Mouse (Mus musculus) liver, embryonic 14 days (tissue): ENCODE data around the gene Ddx5. TPM values are rescaled to one million over a fixed set of nuclear protein-coding genes. Genes with fewer than 3 reads are reported as not detected.

Experiments used
- polyA plus RNA-seq: library from polyadenylated mRNA; depleted of rRNA; stranded (reverse); fragments of >200 nt; gene quantifications from 2 replicates; pipeline ENCODE4 v1.2.3, GENCODE M21; 2012; rRNA removed

Gene Ddx5
- polyA plus RNA-seq: 153 and 168 TPM in 2 replicates

GRCm38 (mm10) chr11:106788775-106789459 is at the start of gene Ddx5, which contains the start of gene Cep95:
Gene Ddx5 (minus strand): TSS chr11:106789185.
Gene Cep95 (plus strand): TSS chr11:106789252.

GRCm38 (mm10) chr11:106779388-106780088 is 9.4 kb downstream of the Ddx5 start, which contains the start of gene Polg2:
Gene Polg2 (minus strand): TSS chr11:106779537.

GRCm38 (mm10) chr11:106751039-106752018 is 37.7 kb downstream of the Ddx5 start, which contains the start of gene Milr1:
Gene Milr1 (plus strand): TSS chr11:106751226.

GRCm38 (mm10) chr11:106750121-106750751 is 38.7 kb downstream of the Ddx5 start, which contains the start of gene Pecam1:
Gene Pecam1 (minus strand): TSS chr11:106750628.

Other genes starting within 250 kb of the Ddx5 start
- gene Tex2, start 175.8 kb downstream of the Ddx5 start, polyA plus RNA-seq: 6.4 and 6.9 TPM in 2 replicates
- 6.3 and 6.6 TPM in 2 replicates for gene Pecam1, start 38.6 kb downstream of the Ddx5 start, polyA plus RNA-seq
- 1.9 and 2.7 TPM in 2 replicates for gene Milr1, start 38.0 kb downstream of the Ddx5 start, polyA plus RNA-seq
- gene Polg2, start 9.6 kb downstream of the Ddx5 start, polyA plus RNA-seq: 3.4 and 3.7 TPM in 2 replicates
- 11.3 and 11.9 TPM in 2 replicates for gene Cep95, start 67 bp upstream of the Ddx5 start, polyA plus RNA-seq
- gene Smurf2, start 131.5 kb upstream of the Ddx5 start, polyA plus RNA-seq: 2.9 and 3.8 TPM in 2 replicates
- 142 and 177 TPM in 2 replicates for gene Kpna2, start 210.4 kb upstream of the Ddx5 start, polyA plus RNA-seq
- 1.8 and 1.9 TPM in 2 replicates for gene 1810010H24Rik, start 236.5 kb upstream of the Ddx5 start, polyA plus RNA-seq